Mouse (Mus musculus): ENCODE results near the gene Fcrla. TPM values are rescaled to one million over a fixed set of nuclear protein-coding genes. Genes with fewer than 3 reads are reported as not detected.
"Not testable (repeated sequence)": the region's sequence is repeated elsewhere in the genome, so short reads cannot be mapped to it uniquely, and the experiment has no call there.

Gene Fcrla
- polyA plus RNA-seq (2015; fragmentation: Nextera tagmentation; extraction: Ambion mirVana) = 0.10 TPM in 1 of 2 replicates, not detected in the other

GRCm38 (mm10) chr1:170927378-170927777 lies at the start of gene Fcrla:
Gene Fcrla, minus strand, starts transcription at chr1:170927583.
- H3K4me3 ChIP-seq (ENCODE audit: low read length) = no peak within 1 kb of the TSS
- H3K27ac ChIP-seq (ENCODE audit: low read length) = no peak within 1 kb of the TSS
- H3K4me1 ChIP-seq (ENCODE audit: control insufficient read depth, insufficient read depth, low read length) = no peaks in the 10 kb centered on the region
- no peak within 1 kb of the TSS for H3K4me2 ChIP-seq (ENCODE audit: low read depth, low read length)
- no peaks in the 10 kb centered on the region for H3K9me3 ChIP-seq (ENCODE audit: control insufficient read depth, low read length)
- H3K36me3 ChIP-seq (ENCODE audit: control insufficient read depth, insufficient read depth, low read length) = no peaks in the 10 kb centered on the region
- H3K9ac ChIP-seq (ENCODE audit: low read depth, low read length) = no peak within 1 kb of the TSS
- H3K27me3 ChIP-seq (replicated peaks; ENCODE audit: control insufficient read depth, insufficient read depth, low read length) = no peaks in the 10 kb centered on the region
- no peak for ATAC-seq
- 86% methylated on average over 3 of the region's 3 CpGs for WGBS

- 85% methylated on average over 5 of the region's 5 CpGs for WGBS
- Histone ChIP-seq H3K4me1 (ENCODE audit: control insufficient read depth, insufficient read depth, low read length) (no peaks in the 10 kb centered on the region), H3K36me3 (ENCODE audit: control insufficient read depth, insufficient read depth, low read length) (no peaks in the 10 kb centered on the region), H3K4me2 (ENCODE audit: low read depth, low read length) (no peak within 1 kb of the TSS), H3K9ac (ENCODE audit: low read depth, low read length) (no peak within 1 kb of the TSS), H3K27me3 (replicated peaks; ENCODE audit: control insufficient read depth, insufficient read depth, low read length) (no peaks in the 10 kb centered on the region), H3K27ac (ENCODE audit: low read length) (no peak within 1 kb of the TSS), H3K4me3 (ENCODE audit: low read length) (no peak within 1 kb of the TSS), H3K9me3 (ENCODE audit: control insufficient read depth, low read length) (no peaks in the 10 kb centered on the region)
- no peak for ATAC-seq
Observed at GRCm38 (mm10) chr1:170976447-170976846, 49.1 kb upstream of the Fcrla start, which contains the start of gene Fcgr2b. Gene Fcgr2b, minus strand, starts transcription at chr1:170976547.

- no peak for ATAC-seq
- Histone ChIP-seq H3K4me1 (ENCODE audit: control insufficient read depth, insufficient read depth, low read length) (no peaks in the 10 kb centered on the region), H3K36me3 (ENCODE audit: control insufficient read depth, insufficient read depth, low read length) (no peaks in the 10 kb centered on the region), H3K4me3 (ENCODE audit: low read length) (no peak overlapping the region), H3K9ac (ENCODE audit: low read depth, low read length) (no peak overlapping the region), H3K4me2 (ENCODE audit: low read depth, low read length) (no peak overlapping the region), H3K9me3 (ENCODE audit: control insufficient read depth, low read length) (no peaks in the 10 kb centered on the region), H3K27me3 (replicated peaks; ENCODE audit: control insufficient read depth, insufficient read depth, low read length) (no peaks in the 10 kb centered on the region), H3K27ac (ENCODE audit: low read length) (no peak overlapping the region)
- 57% methylated on average over 7 of the region's 7 CpGs for WGBS
Observed at GRCm38 (mm10) chr1:170975751-170976161, 48.4 kb upstream of the Fcrla start.

GRCm38 (mm10) chr1:170975350-170975749 lies 48.0 kb upstream of the Fcrla start:
- H3K36me3 ChIP-seq (ENCODE audit: control insufficient read depth, insufficient read depth, low read length); H3K4me2 ChIP-seq (ENCODE audit: low read depth, low read length); H3K9me3 ChIP-seq (ENCODE audit: control insufficient read depth, low read length); H3K4me1 ChIP-seq (ENCODE audit: control insufficient read depth, insufficient read depth, low read length); ATAC-seq; H3K9ac ChIP-seq (ENCODE audit: low read depth, low read length); H3K27ac ChIP-seq (ENCODE audit: low read length); H3K4me3 ChIP-seq (ENCODE audit: low read length); H3K27me3 ChIP-seq (replicated peaks; ENCODE audit: control insufficient read depth, insufficient read depth, low read length): not testable (repeated sequence)
- 82% methylated on average over 2 of the region's 2 CpGs for WGBS

GRCm38 (mm10) chr1:170974736-170975135 lies 47.4 kb upstream of the Fcrla start:
- 95% methylated on average over 2 of the region's 2 CpGs for WGBS
- H3K9ac ChIP-seq (ENCODE audit: low read depth, low read length) = no peak overlapping the region
- H3K27ac ChIP-seq (ENCODE audit: low read length) = no peak overlapping the region
- H3K4me3 ChIP-seq (ENCODE audit: low read length) = no peak overlapping the region
- no peaks in the 10 kb centered on the region for H3K36me3 ChIP-seq (ENCODE audit: control insufficient read depth, insufficient read depth, low read length)
- H3K9me3 ChIP-seq (ENCODE audit: control insufficient read depth, low read length) = no peaks in the 10 kb centered on the region
- no peaks in the 10 kb centered on the region for H3K4me1 ChIP-seq (ENCODE audit: control insufficient read depth, insufficient read depth, low read length)
- H3K4me2 ChIP-seq (ENCODE audit: low read depth, low read length) = no peak overlapping the region
- no peak for ATAC-seq
- no peaks in the 10 kb centered on the region for H3K27me3 ChIP-seq (replicated peaks; ENCODE audit: control insufficient read depth, insufficient read depth, low read length)

GRCm38 (mm10) chr1:170974171-170974570 lies 46.8 kb upstream of the Fcrla start:
- no peaks in the 10 kb centered on the region for H3K36me3 ChIP-seq (ENCODE audit: control insufficient read depth, insufficient read depth, low read length)
- no peak overlapping the region for H3K27ac ChIP-seq (ENCODE audit: low read length)
- no peak for ATAC-seq
- no peak overlapping the region for H3K4me2 ChIP-seq (ENCODE audit: low read depth, low read length)
- no peak overlapping the region for H3K4me3 ChIP-seq (ENCODE audit: low read length)
- H3K9me3 ChIP-seq (ENCODE audit: control insufficient read depth, low read length) = no peaks in the 10 kb centered on the region
- WGBS = 84% methylated on average over 8 of the region's 8 CpGs
- no peaks in the 10 kb centered on the region for H3K27me3 ChIP-seq (replicated peaks; ENCODE audit: control insufficient read depth, insufficient read depth, low read length)
- no peaks in the 10 kb centered on the region for H3K4me1 ChIP-seq (ENCODE audit: control insufficient read depth, insufficient read depth, low read length)
- no peak overlapping the region for H3K9ac ChIP-seq (ENCODE audit: low read depth, low read length)

- WGBS = 75% methylated on average over 4 of the region's 4 CpGs
Observed at GRCm38 (mm10) chr1:170972936-170973335, 45.6 kb upstream of the Fcrla start.

GRCm38 (mm10) chr1:170972494-170972893 lies 45.1 kb upstream of the Fcrla start:
- 80% methylated on average over 6 of the region's 6 CpGs for WGBS
- no peak overlapping the region for H3K27ac ChIP-seq (ENCODE audit: low read length)
- no peaks in the 10 kb centered on the region for H3K36me3 ChIP-seq (ENCODE audit: control insufficient read depth, insufficient read depth, low read length)
- no peak overlapping the region for H3K9ac ChIP-seq (ENCODE audit: low read depth, low read length)
- no peak for ATAC-seq
- H3K4me3 ChIP-seq (ENCODE audit: low read length) = no peak overlapping the region
- H3K9me3 ChIP-seq (ENCODE audit: control insufficient read depth, low read length) = no peaks in the 10 kb centered on the region
- H3K4me1 ChIP-seq (ENCODE audit: control insufficient read depth, insufficient read depth, low read length) = no peaks in the 10 kb centered on the region
- no peak overlapping the region for H3K4me2 ChIP-seq (ENCODE audit: low read depth, low read length)
- H3K27me3 ChIP-seq (replicated peaks; ENCODE audit: control insufficient read depth, insufficient read depth, low read length) = no peaks in the 10 kb centered on the region

More at GRCm38 (mm10) chr1:170972936-170973335, 45.6 kb upstream of the Fcrla start:
- Histone ChIP-seq H3K4me2 (ENCODE audit: low read depth, low read length) (no peak overlapping the region), H3K27ac (ENCODE audit: low read length) (no peak overlapping the region), H3K9ac (ENCODE audit: low read depth, low read length) (no peak overlapping the region), H3K27me3 (replicated peaks; ENCODE audit: control insufficient read depth, insufficient read depth, low read length) (no peaks in the 10 kb centered on the region), H3K4me3 (ENCODE audit: low read length) (no peak overlapping the region), H3K9me3 (ENCODE audit: control insufficient read depth, low read length) (no peaks in the 10 kb centered on the region), H3K4me1 (ENCODE audit: control insufficient read depth, insufficient read depth, low read length) (no peaks in the 10 kb centered on the region), H3K36me3 (ENCODE audit: control insufficient read depth, insufficient read depth, low read length) (no peaks in the 10 kb centered on the region)
- ATAC-seq = no peak

GRCm38 (mm10) chr1:170968576-170968975 lies 41.2 kb upstream of the Fcrla start:
- no peaks in the 10 kb centered on the region for H3K9me3 ChIP-seq (ENCODE audit: control insufficient read depth, low read length)
- H3K27ac ChIP-seq (ENCODE audit: low read length) = no peak overlapping the region
- 87% methylated on average over 1 of the region's 1 CpGs for WGBS
- no peaks in the 10 kb centered on the region for H3K36me3 ChIP-seq (ENCODE audit: control insufficient read depth, insufficient read depth, low read length)
- H3K4me3 ChIP-seq (ENCODE audit: low read length) = no peak overlapping the region
- no peak overlapping the region for H3K9ac ChIP-seq (ENCODE audit: low read depth, low read length)
- ATAC-seq = no peak
- H3K4me1 ChIP-seq (ENCODE audit: control insufficient read depth, insufficient read depth, low read length) = no peaks in the 10 kb centered on the region
- no peak overlapping the region for H3K4me2 ChIP-seq (ENCODE audit: low read depth, low read length)
- H3K27me3 ChIP-seq (replicated peaks; ENCODE audit: control insufficient read depth, insufficient read depth, low read length) = no peaks in the 10 kb centered on the region

GRCm38 (mm10) chr1:170967581-170967980 lies 40.2 kb upstream of the Fcrla start:
- no peak overlapping the region for H3K4me2 ChIP-seq (ENCODE audit: low read depth, low read length)
- no peaks in the 10 kb centered on the region for H3K27me3 ChIP-seq (replicated peaks; ENCODE audit: control insufficient read depth, insufficient read depth, low read length)
- no peak overlapping the region for H3K27ac ChIP-seq (ENCODE audit: low read length)
- no peak overlapping the region for H3K4me3 ChIP-seq (ENCODE audit: low read length)
- H3K36me3 ChIP-seq (ENCODE audit: control insufficient read depth, insufficient read depth, low read length) = no peaks in the 10 kb centered on the region
- H3K9me3 ChIP-seq (ENCODE audit: control insufficient read depth, low read length) = no peaks in the 10 kb centered on the region
- no peak overlapping the region for H3K9ac ChIP-seq (ENCODE audit: low read depth, low read length)
- H3K4me1 ChIP-seq (ENCODE audit: control insufficient read depth, insufficient read depth, low read length) = peaks cover 7% of the 10 kb centered on the region
- no peak for ATAC-seq
- 73% methylated on average over 3 of the region's 3 CpGs for WGBS
